Mouse (Mus musculus) heart, adult 2 months (tissue): ENCODE measurements at regions not wholly inside any gene's neighbourhood (a gene's known extent, or its start where the extent isn't known, plus 50 kb on each side); places are given as distances from the start of the nearest gene placed in this dataset.

Experiments used
- DNase-seq, 2 experiments: peaks; one replicate each; pipeline ENCODE4 v3.0.0; 2021
- H3K27ac ChIP-seq: fragments of 200-600 bp; 2 replicates; pipeline ENCODE4 v1.8.1; 2022
- H3K27me3 ChIP-seq: fragments of 200-500 bp; 2 replicates; pipeline ENCODE4 v1.6.1; 2012; ENCODE audit warnings: mild to moderate bottlenecking, low read length, inconsistent platforms, mixed read lengths; ENCODE audit not compliant: control insufficient read depth, insufficient read depth
- H3K36me3 ChIP-seq: fragments of 200-500 bp; 2 replicates; pipeline ENCODE4 v1.6.1; 2012; ENCODE audit warnings: low read length, inconsistent platforms; ENCODE audit not compliant: control insufficient read depth, insufficient read depth
- H3K4me1 ChIP-seq: fragments of 200-500 bp; 2 replicates; pipeline ENCODE4 v1.6.1; 2011; ENCODE audit warnings: low read length; ENCODE audit not compliant: control insufficient read depth, insufficient read depth
- H3K4me3 ChIP-seq: fragments of 200-600 bp; 2 replicates; pipeline ENCODE4 v1.8.1; 2022
- H3K79me2 ChIP-seq: fragments of 200-500 bp; replicated peaks from 2 replicates; pipeline ENCODE4 v1.6.1; 2012; ENCODE audit warnings: mild to moderate bottlenecking, inconsistent platforms, low read length, moderate library complexity, mixed read lengths; ENCODE audit not compliant: control insufficient read depth, insufficient read depth
- H3K9ac ChIP-seq: fragments of 200-500 bp; 2 replicates; pipeline ENCODE4 v1.6.1; 2012; ENCODE audit warnings: low read depth, mild to moderate bottlenecking, control low read depth, inconsistent platforms, low read length, mixed read lengths
- CTCF ChIP-seq: fragments of 200-600 bp; IDR thresholded peaks from 2 replicates; pipeline ENCODE4 v1.8.1; 2022; ENCODE audit warnings: antibody characterized with exemption, mild to moderate bottlenecking, moderate library complexity
- EP300 ChIP-seq: fragments of 200-500 bp; IDR thresholded peaks from 2 replicates; pipeline ENCODE4 v1.6.1; 2011; ENCODE audit warnings: low read depth, low read length, control low read depth; ENCODE audit not compliant: insufficient read depth
- POLR2A ChIP-seq: fragments of 200-500 bp; IDR thresholded peaks from 2 replicates; pipeline ENCODE4 v1.6.1; 2011; ENCODE audit warnings: mild to moderate bottlenecking, low read depth, low read length, control low read depth; ENCODE audit not compliant: insufficient read depth
- WGBS: fragments of 180-500 bp; shearing (Covaris S2); methylation state at CpG from one replicate; pipeline ENCODE4 v1.1.7; 2018; 5-methylcytosine and 5-hydroxymethylcytosine counted together
- intact Hi-C: fragments of 180-260 bp; cut with DNase I; formaldehyde crosslinking; loops from one replicate; pipeline ENCODE4 v1.15.1; 2025

GRCm38 (mm10) chr16:70235189-70235588 is 78.6 kb upstream of the Gbe1 start:
- Histone ChIP-seq H3K4me1 (no peaks in the 10 kb centered on the region), H3K4me3 (no peak overlapping the region), H3K79me2 (no peaks in the 10 kb centered on the region), H3K27me3 (no peaks in the 10 kb centered on the region), H3K27ac (no peak overlapping the region), H3K9ac (no peak overlapping the region), H3K36me3 (no peaks in the 10 kb centered on the region)
- TF ChIP-seq POLR2A (no peak), CTCF (no peak), EP300 (no peak)
- intact Hi-C loops = no loop called here
- DNase-seq = no peak
- WGBS = 77% methylated on average over 4 of the region's 4 CpGs

GRCm38 (mm10) chr16:70239432-70239941 is 74.3 kb upstream of the Gbe1 start:
- WGBS = 74% methylated on average over 7 of the region's 7 CpGs
- Histone ChIP-seq H3K79me2 (no peaks in the 10 kb centered on the region), H3K27me3 (no peaks in the 10 kb centered on the region), H3K27ac (no peak overlapping the region), H3K4me1 (no peaks in the 10 kb centered on the region), H3K9ac (no peak overlapping the region), H3K36me3 (no peaks in the 10 kb centered on the region), H3K4me3 (no peak overlapping the region)
- no peak for TF ChIP-seq CTCF
- TF ChIP-seq EP300 = no peak
- TF ChIP-seq POLR2A = no peak
- intact Hi-C loops = no loop called here
- DNase-seq = no peak

- 95% methylated on average over 4 of the region's 4 CpGs for whole genome bisulfite sequencing
- Histone ChIP-seq H3K9ac (no peak overlapping the region), H3K4me3 (no peak overlapping the region), H3K27me3 (no peaks in the 10 kb centered on the region), H3K4me1 (no peaks in the 10 kb centered on the region), H3K27ac (no peak overlapping the region), H3K36me3 (no peaks in the 10 kb centered on the region), H3K79me2 (no peaks in the 10 kb centered on the region)
- intact Hi-C loops = no loop called here
- TF ChIP-seq POLR2A (no peak), CTCF (no peak), EP300 (no peak)
- DNase-seq = no peak
These were observed 69.5 kb upstream of the Gbe1 start for GRCm38 (mm10) chr16:70244205-70244756.

- 74% methylated on average over 2 of the region's 2 CpGs for WGBS
- Histone ChIP-seq H3K36me3 (no peaks in the 10 kb centered on the region), H3K4me3 (no peak overlapping the region), H3K4me1 (no peaks in the 10 kb centered on the region), H3K27ac (no peak overlapping the region), H3K9ac (no peak overlapping the region), H3K27me3 (no peaks in the 10 kb centered on the region), H3K79me2 (no peaks in the 10 kb centered on the region)
- DNase-seq = no peak
- no peak for TF ChIP-seq POLR2A
- TF ChIP-seq CTCF = no peak
- intact Hi-C loops = no loop called here
These were observed 68.8 kb upstream of the Gbe1 start for GRCm38 (mm10) chr16:70244963-70245362.

- TF ChIP-seq EP300 (no peak), POLR2A (no peak), CTCF (no peak)
- H3K27me3 ChIP-seq = no peaks in the 10 kb centered on the region
- H3K4me3 ChIP-seq = no peak overlapping the region
- H3K27ac ChIP-seq = no peak overlapping the region
- no peaks in the 10 kb centered on the region for H3K36me3 ChIP-seq
- intact Hi-C loops = no loop called here
- H3K4me1 ChIP-seq = no peaks in the 10 kb centered on the region
- H3K79me2 ChIP-seq = no peaks in the 10 kb centered on the region
- DNase-seq = no peak
- 17% methylated on average over 1 of the region's 1 CpGs for WGBS
- no peak overlapping the region for H3K9ac ChIP-seq
These were observed 54.4 kb upstream of the Gbe1 start for GRCm38 (mm10) chr16:70259364-70259763.

GRCm38 (mm10) chr16:70260151-70260550 is 53.6 kb upstream of the Gbe1 start:
- TF ChIP-seq CTCF (no peak), EP300 (no peak), POLR2A (no peak)
- 47% methylated on average over 1 of the region's 1 CpGs for WGBS
- H3K9ac ChIP-seq = no peak overlapping the region
- H3K27ac ChIP-seq = no peak overlapping the region
- no peak for DNase-seq
- no peaks in the 10 kb centered on the region for H3K79me2 ChIP-seq
- H3K36me3 ChIP-seq = no peaks in the 10 kb centered on the region
- H3K4me3 ChIP-seq = no peak overlapping the region
- H3K4me1 ChIP-seq = no peaks in the 10 kb centered on the region
- H3K27me3 ChIP-seq = no peaks in the 10 kb centered on the region
- intact Hi-C loops = no loop called here
